Mouse (Mus musculus): ENCODE results near the gene Dlx2.

Dlx2 gene

DNA sequence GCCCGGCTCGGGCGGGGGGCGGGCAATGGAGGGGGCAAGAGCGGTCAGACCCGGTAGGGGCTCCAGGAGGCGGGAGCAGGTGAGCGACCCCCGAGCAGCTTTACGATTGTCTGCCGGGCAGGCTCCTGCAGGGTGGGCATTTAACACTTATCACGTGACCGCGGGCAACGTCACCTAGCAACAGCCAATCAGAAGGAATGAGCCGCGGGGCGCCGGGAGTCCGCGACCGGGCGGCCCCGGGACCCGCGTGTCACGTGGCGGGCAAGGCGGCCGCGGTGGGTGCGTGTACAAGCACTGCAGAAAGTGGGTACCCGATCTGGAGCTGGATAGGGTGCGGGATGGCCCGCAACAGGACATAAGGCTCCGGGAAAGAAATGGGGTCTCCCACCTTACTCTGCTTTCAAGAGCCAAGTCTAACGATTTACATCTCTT lies at the start of gene Dlx2:
TSS of gene Dlx2 (minus strand) at position 115 of the 432 bp plus-strand sequence.
- no peak for DNase-seq

DNA sequence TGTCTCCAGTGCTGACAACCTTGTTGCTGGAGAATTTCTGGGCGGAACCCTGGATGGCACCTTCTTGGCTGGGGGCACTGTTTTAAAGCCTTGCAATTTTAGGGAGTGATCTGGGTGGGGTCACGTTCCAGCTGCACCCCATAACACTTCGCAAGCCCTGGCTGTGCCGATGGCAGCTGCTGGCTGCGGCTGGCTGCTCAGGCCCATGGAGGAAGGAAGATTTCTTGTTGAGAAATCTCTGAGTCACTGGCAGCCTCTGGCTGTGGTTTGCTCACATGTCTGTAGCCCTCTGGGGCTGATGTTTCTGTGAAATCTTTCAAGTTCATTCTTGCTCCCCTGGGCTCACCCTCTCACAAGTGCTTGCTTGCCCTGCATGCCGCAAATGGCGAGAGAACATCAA lies 47.9 kb upstream of the Dlx2 start:
- no peak for DNase-seq

DNA sequence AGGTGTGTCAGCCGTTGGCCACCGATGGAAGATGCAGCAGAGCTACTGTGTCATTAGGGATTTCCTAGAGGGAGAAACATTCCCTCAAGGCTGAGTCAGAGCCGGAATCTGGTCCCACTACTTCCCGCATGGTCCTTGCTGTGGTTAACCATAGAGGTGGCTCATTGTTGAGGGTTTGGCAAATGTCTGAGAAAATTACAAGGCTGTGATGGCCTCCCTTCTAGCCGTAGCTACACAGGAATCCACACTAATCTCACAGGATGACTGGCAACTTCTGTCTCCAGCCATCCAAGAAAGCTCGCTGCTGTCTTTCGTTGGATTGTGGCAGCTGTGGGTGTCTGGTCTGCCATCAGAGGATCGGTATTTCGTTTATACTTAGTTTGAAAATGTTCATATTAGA lies 42.6 kb upstream of the Dlx2 start:
- DNase-seq: no peak

DNA sequence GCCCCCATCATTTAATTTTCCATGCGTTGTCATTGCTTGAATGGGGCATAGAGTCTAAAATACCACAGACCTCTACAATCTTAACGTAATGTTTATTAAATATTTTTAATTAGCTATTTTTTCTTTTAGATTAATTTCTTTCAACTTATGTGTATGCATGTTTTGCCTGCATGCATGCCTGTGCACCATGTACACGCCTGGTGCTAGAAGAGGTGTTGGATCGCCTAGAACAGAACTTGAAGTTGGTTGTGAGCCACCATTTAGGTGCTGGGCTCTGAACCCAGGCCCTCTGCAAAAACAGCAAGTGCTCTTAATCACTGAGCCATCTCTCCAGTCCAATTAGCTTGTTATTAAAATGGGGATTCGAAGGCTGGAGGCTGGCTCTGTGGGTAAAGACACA lies 34.9 kb upstream of the Dlx2 start:
- DNase-seq: no peak

DNA sequence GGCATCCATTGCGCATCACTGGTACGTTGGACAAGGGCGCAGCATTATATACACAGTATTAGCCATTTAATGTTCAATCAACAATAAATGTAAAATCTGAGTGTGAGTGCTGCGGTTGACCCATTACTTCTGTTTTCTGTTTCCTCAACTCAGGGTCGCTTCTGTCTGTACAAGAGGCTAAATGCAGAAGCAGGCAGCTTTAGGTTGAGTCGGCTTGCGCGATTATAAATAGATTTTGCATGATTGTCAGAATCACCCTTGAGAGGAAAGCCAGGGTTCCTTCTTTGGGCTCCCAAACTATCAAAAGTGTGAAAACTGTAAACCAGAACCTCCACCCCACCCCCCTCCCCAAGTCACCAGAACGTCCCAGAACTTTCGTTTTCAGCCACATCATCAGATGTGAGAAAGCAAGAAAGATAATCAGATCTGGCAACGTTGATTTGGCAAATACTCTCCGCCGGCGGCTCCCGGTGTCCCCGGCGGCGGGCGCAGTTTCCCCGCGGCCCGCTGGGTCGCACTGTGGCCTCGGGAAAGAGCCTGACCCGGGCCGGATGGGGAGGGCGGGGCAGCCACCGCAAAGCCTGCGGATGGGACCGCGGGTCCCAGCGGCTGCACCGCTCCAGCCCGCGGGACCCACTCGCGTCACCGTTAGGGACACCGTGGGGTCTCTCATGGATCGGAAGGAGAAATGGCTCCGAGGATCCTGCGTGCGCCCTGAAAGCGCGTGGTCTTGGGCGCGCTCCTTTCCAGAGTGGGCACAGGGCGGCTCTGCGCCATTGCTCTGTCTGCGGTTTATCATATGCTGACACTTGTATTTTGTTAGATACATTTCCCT lies 34.3 kb upstream of the Dlx2 start:
- peak; percentile 61 for DNase-seq

DNA sequence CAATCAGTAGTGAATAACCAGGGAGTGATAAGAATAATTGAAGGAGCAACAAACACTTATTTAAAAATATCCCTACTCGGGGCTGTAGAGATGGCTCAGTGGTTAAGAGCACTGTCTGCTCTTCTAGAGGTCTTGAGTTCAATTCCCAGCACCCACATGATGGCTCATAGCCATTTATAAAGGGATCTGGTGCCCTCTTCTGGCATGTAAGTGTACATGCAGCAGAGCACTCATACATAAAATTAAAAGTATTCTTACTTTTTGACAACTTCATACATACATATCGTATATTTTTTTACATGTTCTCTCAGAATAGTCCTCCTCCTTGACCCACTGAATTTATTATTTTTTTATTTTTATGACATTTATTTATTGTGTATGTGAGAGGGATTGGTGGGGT lies 30.5 kb upstream of the Dlx2 start:
- no peak for DNase-seq

DNA sequence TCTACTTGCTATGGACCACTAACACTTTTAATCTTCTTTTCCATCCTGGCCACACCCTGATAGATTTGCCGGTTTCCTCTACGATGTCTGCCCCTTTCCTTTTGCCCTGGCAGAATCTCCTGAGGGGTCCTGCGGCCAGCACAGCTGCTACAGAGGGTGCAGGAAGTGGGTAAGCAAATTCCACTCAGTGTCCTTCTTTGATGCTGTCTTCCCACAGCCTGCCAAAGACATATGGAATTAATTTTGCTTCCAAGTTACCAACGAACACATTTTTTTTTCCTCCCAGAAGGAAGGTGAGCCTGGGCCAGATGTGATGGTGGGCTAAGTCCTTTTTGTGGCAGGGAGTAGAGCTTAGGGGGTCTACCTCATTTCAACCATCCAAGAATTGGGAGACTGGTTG lies 27.2 kb upstream of the Dlx2 start:
- no peak for DNase-seq

DNA sequence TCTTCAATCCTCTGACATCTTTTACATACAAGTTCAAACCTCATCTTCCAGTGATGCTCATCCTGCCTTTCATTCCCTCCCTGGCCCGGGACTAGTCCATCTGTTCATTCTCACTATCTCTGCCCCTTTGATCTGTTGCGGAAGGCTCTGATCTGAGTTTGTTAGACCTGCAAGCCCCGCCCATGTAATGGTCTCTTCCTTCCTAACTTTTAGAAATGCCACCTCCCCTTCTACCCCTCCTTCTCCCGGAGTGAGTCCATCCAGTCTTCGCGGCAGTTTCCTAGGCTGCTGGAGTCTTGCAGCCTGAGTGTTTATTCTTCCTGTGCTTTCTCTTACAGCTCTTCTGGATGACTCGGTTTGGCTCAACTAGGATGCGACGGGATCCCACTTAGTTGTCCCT lies 19.9 kb upstream of the Dlx2 start:
- DNase-seq: no peak

DNA sequence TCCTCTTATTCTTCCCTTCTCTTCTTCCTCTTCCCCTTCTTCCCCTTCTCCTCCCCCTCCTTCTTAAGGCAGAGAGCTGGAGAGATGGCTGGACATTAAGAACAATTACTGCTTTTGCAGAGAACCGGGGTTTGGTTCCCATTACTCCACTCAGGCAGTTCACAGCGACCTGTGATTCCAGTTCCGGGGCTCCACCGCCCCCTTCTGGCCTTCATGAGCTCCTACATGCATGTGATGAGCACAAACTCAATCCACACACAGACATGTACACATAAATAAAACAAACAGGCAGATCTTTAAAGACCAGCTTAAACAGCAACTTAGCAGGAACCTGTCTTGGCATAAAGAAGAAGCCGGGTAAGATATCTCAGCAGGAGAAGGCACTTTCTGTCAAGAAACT lies 9.5 kb upstream of the Dlx2 start:
- DNase-seq: no peak

DNA sequence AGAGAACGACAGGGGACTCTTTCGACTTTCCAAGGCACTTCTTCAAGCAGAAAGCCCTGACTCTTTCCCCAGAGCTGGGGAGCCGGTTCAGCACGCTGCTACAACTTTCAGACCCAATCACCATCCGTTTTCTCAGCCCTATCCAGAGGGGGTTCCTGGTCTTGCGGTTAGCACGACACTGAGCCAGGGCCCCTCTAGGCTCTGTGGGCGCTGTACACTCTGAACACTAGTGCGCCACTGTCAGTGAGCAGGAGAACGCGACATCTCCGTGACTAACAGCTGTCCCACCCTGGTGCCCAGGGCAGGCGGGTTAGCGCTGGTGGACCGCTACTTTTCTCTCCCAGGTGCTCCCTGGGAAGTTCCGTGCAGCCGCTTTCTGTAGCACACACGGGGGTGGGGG lies 5.2 kb upstream of the Dlx2 start:
- no peak for DNase-seq

DNA sequence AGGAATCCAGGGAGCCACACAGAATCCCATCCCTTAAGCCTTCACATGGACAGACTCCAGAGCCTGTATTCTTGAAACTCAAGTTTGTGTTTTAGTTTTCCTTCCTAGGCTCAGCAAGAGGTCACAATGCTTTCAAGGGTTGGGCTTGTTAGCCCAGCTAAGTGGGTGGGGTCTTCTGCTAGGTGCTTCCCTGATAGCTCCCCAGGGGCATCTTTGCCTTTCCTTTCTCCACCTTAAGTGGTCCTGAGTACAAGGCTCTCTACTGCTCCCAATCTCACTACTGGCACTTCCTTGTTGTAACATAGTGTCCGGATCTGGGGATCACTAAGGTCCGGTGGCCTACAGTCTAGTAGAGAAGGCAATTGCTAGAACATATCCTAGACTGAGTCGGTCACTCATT lies 3.8 kb upstream of the Dlx2 start:
- DNase-seq: no peak

DNA sequence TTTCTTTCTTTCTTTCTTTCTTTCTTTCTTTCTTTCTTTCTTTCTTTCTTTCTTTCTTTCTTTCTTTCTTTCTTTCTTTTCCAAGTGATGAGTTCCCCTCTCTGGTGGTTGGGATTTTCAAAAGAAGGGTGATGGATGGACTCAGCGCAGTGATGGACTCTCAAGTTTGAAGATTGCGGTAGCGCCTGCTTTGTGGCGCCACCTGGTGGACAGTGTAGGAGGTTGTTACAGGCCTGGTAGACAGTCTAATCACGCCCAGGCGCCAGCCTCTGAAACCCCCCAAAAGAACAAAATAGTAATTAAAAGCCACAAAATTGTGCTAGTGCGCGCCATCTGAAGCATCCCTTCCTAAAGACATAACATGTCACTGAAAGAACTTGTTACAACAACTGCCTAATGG lies 1.3 kb upstream of the Dlx2 start:
- peak; percentile 77 for DNase-seq

DNA sequence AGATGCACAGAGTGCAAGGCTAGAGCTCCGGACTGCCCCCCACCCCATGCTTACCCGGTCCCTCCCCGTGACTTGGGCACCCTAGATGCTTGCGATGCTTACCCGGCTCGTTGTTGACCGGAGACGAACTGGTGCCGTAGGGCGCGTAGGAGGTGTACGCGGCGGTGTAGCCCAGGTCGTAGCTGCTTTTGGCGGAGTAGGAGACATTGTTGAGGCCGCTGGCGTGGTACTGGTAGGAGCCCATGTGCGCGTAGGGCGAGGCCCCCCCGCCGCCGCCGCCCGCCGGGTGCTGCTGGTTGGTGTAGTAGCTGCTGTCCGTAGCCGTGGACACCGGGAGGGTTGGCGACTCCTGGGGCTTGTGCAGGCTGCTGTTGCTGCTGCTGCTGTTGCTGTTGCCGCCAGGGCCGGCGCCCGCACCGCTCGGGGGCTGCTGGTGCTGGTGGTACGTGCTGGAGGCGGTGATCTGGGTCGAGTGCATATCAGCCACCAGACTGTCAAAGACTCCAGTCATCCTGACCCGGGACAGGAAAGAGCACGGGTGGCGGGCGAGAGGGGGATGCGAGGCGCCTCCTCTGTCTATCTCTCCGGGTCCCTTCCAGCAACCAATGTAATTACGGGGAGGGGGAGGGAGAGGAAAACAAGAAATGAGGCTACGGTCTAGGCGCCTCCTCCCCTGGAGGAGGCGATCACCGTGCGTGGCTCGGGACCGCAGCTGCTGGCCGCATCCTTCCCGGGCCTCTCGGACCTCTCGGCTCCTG lies 493 bp downstream of the Dlx2 start:
- DNase-seq: peak; percentile 54

DNA sequence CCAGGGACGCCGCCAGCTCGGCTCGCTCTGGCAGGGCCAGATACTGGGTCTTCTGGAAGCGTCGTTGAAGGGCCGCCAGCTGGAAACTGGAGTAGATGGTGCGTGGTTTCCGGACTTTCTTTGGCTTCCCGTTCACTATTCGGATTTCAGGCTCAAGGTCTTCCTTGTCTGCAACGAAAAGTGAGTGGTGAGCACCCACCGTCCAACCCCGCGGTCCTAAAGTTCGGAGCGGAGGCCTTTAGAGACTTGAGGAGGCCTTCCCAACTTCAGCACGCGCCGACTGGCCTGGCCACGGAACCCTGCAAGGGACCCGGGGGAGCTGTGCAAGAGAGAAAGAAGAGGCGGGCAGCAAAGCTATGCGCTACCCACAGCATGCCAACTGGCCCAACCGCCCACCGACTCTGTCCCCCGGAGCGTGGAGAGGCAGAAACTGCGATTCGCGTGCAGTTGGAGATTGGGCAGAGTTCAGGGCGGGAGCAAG lies 1.1 kb downstream of the Dlx2 start:
- peak; percentile 49 for DNase-seq

DNA sequence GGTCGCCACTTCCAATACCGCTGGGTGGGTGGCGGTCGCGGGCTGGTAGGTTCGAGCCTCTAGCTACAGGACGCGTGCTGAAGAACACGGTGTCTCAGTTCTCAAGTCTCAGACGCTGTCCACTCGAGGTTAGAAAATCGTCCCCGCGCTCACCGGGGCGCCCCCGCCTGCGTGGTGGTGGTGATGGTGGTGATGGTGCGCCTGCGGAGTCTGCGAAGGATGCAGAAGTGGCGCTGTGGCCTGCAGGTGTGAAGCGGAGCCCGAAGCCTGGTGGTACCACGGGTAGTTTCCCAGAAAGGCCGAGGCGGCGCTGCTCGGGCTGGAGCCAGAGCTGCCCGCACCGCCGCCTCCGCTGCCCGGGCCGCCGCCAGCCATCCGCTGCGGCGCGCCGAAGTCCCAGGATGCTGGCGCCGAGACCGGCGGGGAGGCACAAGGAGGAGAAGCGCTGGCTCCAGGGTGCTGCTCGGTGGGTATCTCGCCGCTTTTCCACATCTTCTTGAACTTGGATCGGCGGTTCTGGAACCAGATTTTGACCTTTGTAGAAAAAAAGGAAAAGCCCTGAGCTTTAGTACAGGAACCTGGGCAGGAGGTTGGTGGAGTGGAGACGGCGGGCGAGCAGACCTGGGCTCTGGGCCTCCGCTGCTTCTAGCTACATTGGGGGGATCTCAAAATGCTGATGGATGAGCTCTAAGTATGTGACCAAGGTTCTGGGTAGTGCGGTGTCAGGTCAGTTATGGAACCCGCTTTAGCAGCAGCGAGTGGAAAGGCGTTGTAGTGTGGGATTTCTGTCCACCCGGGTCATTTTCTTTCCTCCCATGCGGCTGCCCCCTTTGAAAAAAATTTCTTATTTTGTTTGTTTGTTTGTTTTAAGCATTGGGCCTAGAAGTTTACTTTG lies 1.9 kb downstream of the Dlx2 start:
- peak; percentile 44 for DNase-seq

DNA sequence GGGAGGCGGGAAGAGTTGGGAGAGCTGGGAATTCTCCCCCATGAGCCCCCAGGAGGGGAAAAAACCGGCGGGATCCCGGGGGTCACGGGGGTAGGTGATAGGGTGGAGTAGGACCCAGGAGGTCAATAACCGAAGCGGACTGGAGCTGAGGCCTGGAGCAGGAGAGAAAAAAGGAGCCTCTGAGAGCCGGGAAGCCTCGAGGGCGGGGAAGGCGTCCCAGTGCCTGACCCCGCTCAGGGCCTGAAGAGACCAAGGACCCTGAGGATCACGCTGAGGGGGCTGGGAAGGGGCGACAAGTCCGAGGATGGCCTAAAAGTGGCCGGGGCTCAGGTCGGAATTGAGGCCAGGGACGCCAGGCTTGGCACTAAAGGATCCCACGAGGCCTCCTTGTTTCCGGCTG lies 2.6 kb downstream of the Dlx2 start:
- DNase-seq: no peak

DNA sequence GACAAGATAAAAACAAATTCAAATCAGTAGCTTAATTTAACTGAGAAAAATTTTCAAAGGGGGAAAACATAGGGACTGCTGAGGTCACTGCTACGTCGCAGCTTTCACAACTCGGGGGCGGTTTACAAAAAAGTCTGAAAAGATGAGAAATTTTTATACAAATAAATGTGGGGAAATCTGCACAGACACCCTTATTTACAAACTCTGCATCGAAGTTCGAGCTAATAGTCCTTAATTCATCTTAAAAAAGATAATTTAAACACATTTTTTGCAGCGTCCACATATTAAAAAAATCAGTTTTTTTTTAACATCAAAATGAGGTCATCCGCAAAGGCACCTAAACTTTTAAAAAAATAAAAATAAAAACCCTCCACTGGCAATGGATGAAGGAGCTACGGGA lies 3.0 kb downstream of the Dlx2 start:
- DNase-seq: no peak

DNA sequence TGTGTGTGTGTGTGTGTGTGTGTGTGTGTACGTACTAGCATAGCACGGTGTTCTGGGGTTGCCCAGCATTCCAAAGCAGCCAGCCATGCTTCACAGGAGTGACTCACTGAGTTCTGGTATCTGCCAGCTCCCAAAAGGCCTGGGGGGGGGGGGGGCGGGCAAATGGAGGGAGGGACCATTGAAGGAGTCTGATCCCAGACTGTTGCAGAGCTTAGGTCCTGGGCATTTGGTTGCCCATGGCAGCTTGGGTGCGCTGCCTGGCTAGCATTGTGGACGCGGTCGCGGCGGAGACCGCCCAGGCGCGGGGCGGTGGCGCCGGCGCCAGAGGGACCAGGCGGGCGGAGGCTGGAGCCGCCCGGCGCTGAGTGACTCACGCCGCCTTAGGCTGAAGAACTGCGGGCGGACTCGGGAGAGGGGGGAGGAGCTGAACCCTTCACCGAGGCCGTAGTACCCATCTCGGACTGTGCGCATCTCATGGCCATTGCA lies 3.7 kb downstream of the Dlx2 start:
- peak; percentile 38 for DNase-seq

DNA sequence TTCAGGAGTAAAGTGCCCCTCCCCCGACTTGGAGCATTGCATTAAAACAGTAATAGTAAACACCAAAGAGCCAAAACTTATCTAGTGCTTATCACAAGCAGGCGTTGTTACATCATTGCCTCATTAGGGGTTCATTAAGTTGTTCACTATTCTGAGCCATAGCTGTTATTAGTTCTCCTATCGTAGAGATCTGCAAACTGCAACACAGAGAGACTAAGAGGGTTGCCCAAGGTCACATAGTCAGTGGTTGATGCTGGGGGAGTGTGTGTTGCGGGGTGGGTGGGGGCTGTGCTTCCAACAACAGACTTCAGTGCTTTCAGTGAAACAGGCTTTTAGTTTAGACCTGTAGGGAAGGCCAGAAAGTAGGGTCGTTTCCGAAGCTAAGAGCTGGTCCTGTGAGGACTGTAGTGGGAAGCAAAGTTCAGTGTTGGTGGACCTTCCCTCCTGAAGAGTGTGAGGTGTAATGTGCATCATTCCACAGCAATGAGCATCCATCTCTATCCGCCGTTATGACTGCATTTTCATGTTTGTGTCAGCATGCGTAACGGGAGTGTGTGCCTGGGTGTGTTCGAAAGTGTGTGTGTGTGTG lies 4.2 kb downstream of the Dlx2 start:
- no peak for DNase-seq

DNA sequence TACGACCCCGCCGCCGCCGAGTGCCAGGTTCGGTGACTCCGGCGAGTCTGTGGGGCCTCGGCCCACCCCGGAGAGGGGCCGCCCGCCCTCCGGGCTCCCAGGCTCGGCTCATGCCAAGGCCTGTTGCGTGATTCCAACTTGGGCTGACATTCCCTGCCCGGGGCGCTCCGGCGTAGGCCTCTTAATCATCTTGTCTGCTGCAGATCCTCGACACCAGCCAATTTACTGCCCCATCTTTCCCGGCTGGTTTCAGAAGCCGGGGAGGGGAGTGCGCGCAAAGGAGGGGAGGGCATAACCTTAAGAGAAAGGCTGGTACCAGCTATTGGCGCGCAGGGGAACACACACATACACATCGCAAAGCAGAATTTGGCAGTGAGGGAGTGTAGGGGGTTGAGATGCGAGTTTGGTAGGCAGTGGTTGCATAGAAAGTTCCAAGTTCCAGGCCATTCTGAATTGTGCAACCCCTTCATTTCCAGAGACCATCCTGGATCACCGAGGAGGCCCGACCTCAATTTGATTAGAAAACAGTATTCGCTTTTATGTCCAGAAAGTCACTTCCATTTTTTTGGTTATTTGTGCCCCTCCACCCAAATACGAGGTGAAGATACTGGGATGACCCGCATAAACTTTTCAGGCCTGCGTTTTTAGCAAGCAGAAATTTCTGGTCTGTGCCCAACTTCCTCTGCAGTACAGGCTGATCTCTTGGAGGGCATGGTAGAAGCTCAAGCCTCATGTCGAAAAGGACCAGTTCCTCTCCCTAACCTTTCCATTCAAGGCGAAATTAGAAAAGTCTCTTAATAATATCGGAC lies 4.9 kb downstream of the Dlx2 start:
- DNase-seq: no peak

DNA sequence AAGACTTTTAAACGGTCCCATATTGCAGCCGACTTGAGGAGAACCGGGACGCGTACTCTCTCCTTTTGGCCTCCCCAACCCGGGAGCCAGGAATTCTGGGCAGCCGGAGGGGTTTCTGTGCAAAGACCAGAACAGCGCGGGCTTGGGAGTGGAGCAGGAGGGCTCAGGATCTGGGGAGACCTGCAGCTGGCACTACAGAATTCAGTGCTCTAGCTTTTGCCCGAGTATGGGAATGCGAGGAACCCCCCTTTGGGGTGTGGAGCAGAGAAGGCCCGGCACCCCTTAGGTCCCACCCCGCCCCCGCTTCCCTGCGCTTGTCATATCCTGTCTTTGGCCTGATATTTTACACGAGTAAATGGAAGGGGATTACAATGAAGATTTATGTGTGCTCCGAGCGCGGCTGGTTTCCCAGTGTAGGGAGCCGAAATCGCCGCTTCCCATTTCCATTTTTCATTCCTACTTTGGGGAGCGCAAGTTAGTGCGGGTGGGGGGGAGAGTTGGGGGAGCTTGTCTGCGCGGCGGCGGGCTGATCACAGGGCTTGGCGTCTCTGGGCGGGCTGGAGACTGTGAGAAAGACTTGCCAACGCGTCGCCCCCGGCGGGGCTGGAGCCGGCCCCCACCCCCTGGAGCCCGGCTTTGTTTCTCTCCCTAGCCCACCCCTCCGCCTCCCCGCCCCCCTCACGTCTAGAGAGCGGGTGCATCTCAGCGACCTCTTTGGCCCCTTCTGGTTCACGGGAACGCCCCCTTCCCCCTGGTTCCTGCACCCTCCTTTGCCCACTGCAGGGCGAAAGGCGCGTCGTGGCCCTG lies 5.7 kb downstream of the Dlx2 start:
- no peak for DNase-seq

All from kidney, adult 18-20 months (tissue).